Mouse (Mus musculus) liver, adult 2 months (tissue): ENCODE measurements around the gene Npm1.

Experiments used
- CTCF ChIP-seq: fragments of 200-500 bp; IDR thresholded peaks from 2 replicates; pipeline ENCODE4 v1.5.1; 2011; ENCODE audit warnings: low read depth, low read length, control low read depth
- POLR2A ChIP-seq: fragments of 200-500 bp; IDR thresholded peaks from 2 replicates; pipeline ENCODE4 v1.6.1; 2011; ENCODE audit warnings: low read length, control low read depth; ENCODE audit not compliant: insufficient read depth; ENCODE audit errors: extremely low read depth

- TF ChIP-seq CTCF (no peak), POLR2A (no peak)
Measured at GRCm38 (mm10) chr11:33193695-33194094, 30.7 kb upstream of the Npm1 start.
